Mouse (Mus musculus) embryo, embryonic 10.5 days (tissue): Measurements from ENCODE around the gene Il2rb.

Source experiments
- DNase-seq: peaks from one replicate; pipeline ENCODE4 v3.0.0-alpha.2; 2015; ENCODE audit warnings: low spot score

The Il2rb gene

GRCm38 (mm10) chr15:78520112-78520715 is 25.1 kb upstream of the Il2rb start:
- DNase-seq = no peak

GRCm38 (mm10) chr15:78518221-78518620 is 23.1 kb upstream of the Il2rb start:
- DNase-seq = no peak

- no peak for DNase-seq
These were observed 20.7 kb upstream of the Il2rb start for GRCm38 (mm10) chr15:78515759-78516158.

GRCm38 (mm10) chr15:78514393-78515146 is 19.5 kb upstream of the Il2rb start:
- peak; percentile 87 for DNase-seq

- no peak for DNase-seq
These were observed 17.9 kb upstream of the Il2rb start for GRCm38 (mm10) chr15:78513019-78513418.

- DNase-seq = no peak
These were observed 16.9 kb upstream of the Il2rb start for GRCm38 (mm10) chr15:78511951-78512350.

- DNase-seq = no peak
These were observed 15.7 kb upstream of the Il2rb start for GRCm38 (mm10) chr15:78510736-78511135.

- DNase-seq = no peak
These were observed 15.1 kb upstream of the Il2rb start for GRCm38 (mm10) chr15:78510121-78510576.

GRCm38 (mm10) chr15:78509297-78509899 is 14.3 kb upstream of the Il2rb start:
- peak; percentile 74 for DNase-seq

GRCm38 (mm10) chr15:78508443-78508842 is 13.4 kb upstream of the Il2rb start:
- no peak for DNase-seq

GRCm38 (mm10) chr15:78505541-78505940 is 10.5 kb upstream of the Il2rb start:
- no peak for DNase-seq

GRCm38 (mm10) chr15:78504816-78505215 is 9.7 kb upstream of the Il2rb start:
- DNase-seq = no peak

GRCm38 (mm10) chr15:78504013-78504412 is 8.9 kb upstream of the Il2rb start:
- no peak for DNase-seq

GRCm38 (mm10) chr15:78502437-78503132 is 7.5 kb upstream of the Il2rb start:
- no peak for DNase-seq

GRCm38 (mm10) chr15:78493401-78494010 is 1.6 kb downstream of the Il2rb start:
- DNase-seq = no peak

- DNase-seq = no peak
These were observed 3.8 kb downstream of the Il2rb start for GRCm38 (mm10) chr15:78491301-78491700.

- no peak for DNase-seq
These were observed 5.2 kb downstream of the Il2rb start for GRCm38 (mm10) chr15:78489906-78490305.

- no peak for DNase-seq
These were observed 5.8 kb downstream of the Il2rb start for GRCm38 (mm10) chr15:78489248-78489647.

GRCm38 (mm10) chr15:78487066-78487465 is 8.0 kb downstream of the Il2rb start:
- DNase-seq = no peak

- DNase-seq = no peak
These were observed 8.5 kb downstream of the Il2rb start for GRCm38 (mm10) chr15:78486564-78486963.

GRCm38 (mm10) chr15:78483311-78483710 is 11.8 kb downstream of the Il2rb start:
- no peak for DNase-seq

- no peak for DNase-seq
These were observed 12.6 kb downstream of the Il2rb start for GRCm38 (mm10) chr15:78482518-78482917.
